Mouse (Mus musculus) kidney, postnatal 25 days (tissue): Measurements from ENCODE around the gene Rpia.

Experiments
- DNase-seq, 2 experiments: peaks; one replicate each; pipeline ENCODE4 v3.0.0; 2021; ENCODE audit warnings: mixed read lengths in 2 of 2

Rpia gene

GRCm38 (mm10) chr6:70749750-70750149 is 42.3 kb downstream of the Rpia start:
- no peak for DNase-seq

GRCm38 (mm10) chr6:70747702-70748101 is 44.3 kb downstream of the Rpia start:
- DNase-seq = no peak

GRCm38 (mm10) chr6:70743902-70744301 is 48.1 kb downstream of the Rpia start:
- DNase-seq = no peak

GRCm38 (mm10) chr6:70742833-70743232 is 49.2 kb downstream of the Rpia start:
- DNase-seq = no peak

GRCm38 (mm10) chr6:70740535-70740934 is 51.5 kb downstream of the Rpia start:
- DNase-seq = no peak

- no peak for DNase-seq
Observed at GRCm38 (mm10) chr6:70739456-70739855, 52.6 kb downstream of the Rpia start.

- no peak for DNase-seq
Observed at GRCm38 (mm10) chr6:70735528-70735927, 56.5 kb downstream of the Rpia start.

GRCm38 (mm10) chr6:70730828-70731227 is 61.2 kb downstream of the Rpia start:
- DNase-seq = no peak

GRCm38 (mm10) chr6:70729125-70729524 is 62.9 kb downstream of the Rpia start:
- no peak for DNase-seq

GRCm38 (mm10) chr6:70727094-70727721 is 64.8 kb downstream of the Rpia start:
- no peak for DNase-seq

- no peak for DNase-seq
Observed at GRCm38 (mm10) chr6:70725639-70726038, 66.4 kb downstream of the Rpia start.

GRCm38 (mm10) chr6:70724722-70725121 is 67.3 kb downstream of the Rpia start:
- no peak for DNase-seq

GRCm38 (mm10) chr6:70722298-70722697 is 69.7 kb downstream of the Rpia start:
- DNase-seq = no peak

GRCm38 (mm10) chr6:70718760-70719159 is 73.3 kb downstream of the Rpia start:
- DNase-seq = no peak

GRCm38 (mm10) chr6:70718164-70718563 is 73.9 kb downstream of the Rpia start:
- DNase-seq = no peak

GRCm38 (mm10) chr6:70716701-70717393 is 75.2 kb downstream of the Rpia start:
- DNase-seq = no peak
